Mouse (Mus musculus) megakaryocyte, embryonic 14.5 days (primary cell): ENCODE data around the gene Shank2.

Source experiments
- FLI1 ChIP-seq: IDR thresholded peaks from 2 replicates; pipeline ENCODE4 v1.6.1; 2012; ENCODE audit warnings: low read length, inconsistent platforms, mixed read lengths
- GATA1 ChIP-seq: IDR thresholded peaks from 3 replicates; pipeline ENCODE4 v1.6.1; 2012; ENCODE audit warnings: mixed read lengths, low read length, inconsistent platforms, borderline replicate concordance

DNA sequence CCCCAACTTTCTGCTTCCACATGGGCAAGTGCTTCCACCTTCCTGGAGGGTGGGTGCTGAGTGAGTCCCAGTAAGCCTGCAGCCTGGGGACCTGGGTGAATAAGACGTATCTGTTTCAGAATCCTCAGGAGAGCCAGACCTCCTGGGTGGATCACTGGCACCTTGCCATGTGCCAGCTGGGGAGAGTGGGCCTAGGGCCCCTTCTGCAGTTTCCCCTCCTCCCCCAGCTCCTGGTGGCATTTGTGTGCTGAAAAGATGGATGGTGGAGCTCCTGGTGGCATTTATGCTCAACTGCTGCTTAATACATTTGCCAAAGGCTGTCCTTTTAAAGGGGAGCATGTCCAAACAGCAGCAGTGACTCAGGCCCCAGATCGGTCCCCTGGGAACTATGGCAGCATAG is 364.4 kb downstream of the Shank2 start:
- TF ChIP-seq FLI1 (no peak), GATA1 (no peak)
